Mouse (Mus musculus) liver, embryonic 11.5 days (tissue): ENCODE data around the gene Sprr2a2. TPM values are rescaled to one million over a fixed set of nuclear protein-coding genes. Genes with fewer than 3 reads are reported as not detected.
"Not testable (repeated sequence)": the region's sequence is repeated elsewhere in the genome, so short reads cannot be mapped to it uniquely, and the experiment has no call there.

ENCODE experiments used
- ATAC-seq: fragments of 200-750 bp; cut with Nextera tagmentation; replicated peaks from 2 replicates; pipeline ENCODE4 v1.8.0; 2017; ENCODE audit warnings: moderate number of reproducible peaks, mild to moderate bottlenecking, moderate TSS enrichment, moderate library complexity; ENCODE audit not compliant: low FRiP score
- DNase-seq: peaks from one replicate; pipeline ENCODE4 v3.0.0-alpha.2; 2017; ENCODE audit warnings: low spot score
- H3K27ac ChIP-seq: fragments of 300-500 bp; sonication (generic); 2 replicates; pipeline ENCODE4 v1.5.1; 2014; ENCODE audit warnings: mild to moderate bottlenecking, low read depth, low read length, control low read depth
- H3K27me3 ChIP-seq: fragments of 300-500 bp; sonication (generic); replicated peaks from 2 replicates; pipeline ENCODE4 v1.6.1; 2014; ENCODE audit warnings: low read length, mixed read lengths; ENCODE audit not compliant: control insufficient read depth, insufficient read depth
- H3K36me3 ChIP-seq: fragments of 300-500 bp; sonication (generic); 2 replicates; pipeline ENCODE4 v1.6.1; 2014; ENCODE audit warnings: mild to moderate bottlenecking, low read length, moderate library complexity, mixed read lengths; ENCODE audit not compliant: control insufficient read depth, insufficient read depth
- H3K4me1 ChIP-seq: fragments of 300-500 bp; sonication (generic); replicated peaks from 2 replicates; pipeline ENCODE4 v1.6.1; 2014; ENCODE audit warnings: low read length, mixed read lengths; ENCODE audit not compliant: control insufficient read depth, insufficient read depth
- H3K4me2 ChIP-seq: fragments of 300-500 bp; sonication (generic); 2 replicates; pipeline ENCODE4 v1.6.1; 2014; ENCODE audit warnings: mild to moderate bottlenecking, control low read depth, moderate library complexity
- H3K4me3 ChIP-seq: fragments of 300-500 bp; sonication (generic); 2 replicates; pipeline ENCODE4 v1.5.1; 2014; ENCODE audit warnings: low read depth, low read length, control low read depth
- H3K9ac ChIP-seq: fragments of 300-500 bp; sonication (generic); 2 replicates; pipeline ENCODE4 v1.6.1; 2014; ENCODE audit warnings: low read depth, low read length, control low read depth
- H3K9me3 ChIP-seq: fragments of 300-500 bp; sonication (generic); 2 replicates; pipeline ENCODE4 v1.6.1; 2016; ENCODE audit warnings: low read length, inconsistent platforms, mixed read lengths; ENCODE audit not compliant: control insufficient read depth
- WGBS: fragments of 180-500 bp; shearing (Covaris S2); extraction: QIAGEN DNeasy Blood & Tissue Kit; methylation state at CpG from one replicate; pipeline ENCODE4 v1.1.7; 2014; 5-methylcytosine and 5-hydroxymethylcytosine counted together
- polyA plus RNA-seq: library from polyadenylated mRNA; unstranded; fragments of >200 nt; fragmentation: Nextera tagmentation; extraction: Ambion mirVana; gene quantifications from 2 replicates; pipeline ENCODE4 v1.2.1, GENCODE M21; 2014

The Sprr2a2 gene
- 1.1 TPM in 1 of 2 replicates, not detected in the other for polyA plus RNA-seq

DNA sequence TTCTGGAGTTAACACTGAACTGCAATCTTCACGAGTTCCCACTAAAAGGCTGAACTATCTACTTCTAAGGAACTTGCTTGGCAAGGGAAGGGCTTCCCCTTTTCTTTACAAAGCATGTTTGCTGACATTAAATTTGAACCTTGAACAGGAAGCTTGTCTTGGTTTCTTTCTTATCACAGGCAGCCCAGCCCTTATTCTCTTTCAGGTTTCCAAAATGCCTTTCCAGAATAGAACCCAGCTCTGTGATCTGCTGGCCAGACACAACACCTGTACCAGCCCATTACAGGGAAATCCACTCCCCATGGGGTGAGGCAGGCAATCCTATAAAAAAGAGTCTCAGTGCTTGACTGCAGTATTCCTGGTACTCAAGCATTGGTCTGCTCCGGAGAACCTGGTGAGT lies at the start of gene Sprr2a2, which contains the start of gene Sprr2a1:
Gene Sprr2a2, plus strand, starts transcription at position 352 of the 400 bp plus-strand sequence.
Gene Sprr2a1, plus strand, starts transcription at position 231 of the 400 bp plus-strand sequence.
- ATAC-seq, H3K27me3 ChIP-seq, H3K4me3 ChIP-seq, H3K9me3 ChIP-seq, DNase-seq, H3K27ac ChIP-seq, H3K4me1 ChIP-seq, H3K9ac ChIP-seq, H3K4me2 ChIP-seq, H3K36me3 ChIP-seq: not testable (repeated sequence)
- WGBS, result no CpG with 5 or more reads among the region's 2 CpGs

- no peaks in the 10 kb centered on the region for H3K9me3 ChIP-seq
- ATAC-seq, result no peak
- no peak overlapping the region for H3K4me2 ChIP-seq
- H3K36me3 ChIP-seq, result no peaks in the 10 kb centered on the region
- H3K9ac ChIP-seq, result no peak overlapping the region
- no peak overlapping the region for H3K4me3 ChIP-seq
- no peaks in the 10 kb centered on the region for H3K27me3 ChIP-seq
- DNase-seq, result no peak
- H3K27ac ChIP-seq, result no peak overlapping the region
- 85% methylated on average over 3 of the region's 3 CpGs for WGBS
- no peaks in the 10 kb centered on the region for H3K4me1 ChIP-seq
These were observed 45.9 kb upstream of the Sprr2a2 start for GRCm38 (mm10) chr3:92169847-92170246.

- 72% methylated on average over 1 of the region's 1 CpGs for WGBS
- DNase-seq (no peak), ATAC-seq (no peak)
- H3K27me3 ChIP-seq, result no peaks in the 10 kb centered on the region
- no peak overlapping the region for H3K27ac ChIP-seq
- no peak overlapping the region for H3K9ac ChIP-seq
- no peaks in the 10 kb centered on the region for H3K9me3 ChIP-seq
- H3K4me1 ChIP-seq, result no peaks in the 10 kb centered on the region
- H3K4me3 ChIP-seq, result no peak overlapping the region
- no peak overlapping the region for H3K4me2 ChIP-seq
- H3K36me3 ChIP-seq, result no peaks in the 10 kb centered on the region
These were observed 38.8 kb upstream of the Sprr2a2 start for GRCm38 (mm10) chr3:92176880-92177279.

DNA sequence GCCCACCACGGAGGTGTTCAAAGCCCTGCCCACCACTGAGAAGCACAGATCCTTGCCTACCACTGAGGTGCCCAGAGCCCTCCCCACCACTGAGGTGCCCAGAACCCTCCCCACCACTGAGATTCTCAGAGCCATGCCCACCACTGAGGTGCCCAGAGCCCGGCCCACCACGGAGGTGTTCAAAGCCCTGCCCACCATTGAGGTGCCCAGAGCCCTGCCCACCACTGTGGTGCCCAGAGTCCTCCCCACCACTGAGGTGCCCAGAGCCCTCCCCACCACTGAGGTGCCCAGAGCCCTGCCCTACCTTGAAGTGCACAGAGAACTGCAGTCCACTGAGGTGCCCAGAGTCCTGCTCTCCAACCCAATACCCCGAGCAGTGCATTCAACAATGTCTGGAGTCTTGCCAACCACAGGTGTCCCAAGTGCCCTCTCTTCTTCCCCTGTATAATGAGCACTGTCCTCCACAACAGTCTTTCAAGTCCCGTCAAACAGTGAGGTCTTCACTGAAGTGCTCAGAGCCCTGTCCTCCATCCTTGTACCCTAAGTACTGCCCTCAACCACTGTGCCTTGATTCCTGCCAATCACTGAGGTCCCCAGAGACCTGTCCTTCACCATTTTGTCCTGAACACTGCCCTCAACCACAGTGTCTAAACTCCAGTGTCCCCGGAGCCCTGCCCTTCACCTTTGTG lies 20.1 kb upstream of the Sprr2a2 start:
- Histone ChIP-seq H3K36me3 (no peaks in the 10 kb centered on the region), H3K4me2 (no peak overlapping the region), H3K4me1 (no peaks in the 10 kb centered on the region), H3K4me3 (no peak overlapping the region), H3K27me3 (no peaks in the 10 kb centered on the region), H3K9ac (no peak overlapping the region), H3K27ac (no peak overlapping the region), H3K9me3 (no peaks in the 10 kb centered on the region)
- no peak for ATAC-seq
- DNase-seq, result no peak
- WGBS, result 80% methylated on average over 6 of the region's 6 CpGs

DNA sequence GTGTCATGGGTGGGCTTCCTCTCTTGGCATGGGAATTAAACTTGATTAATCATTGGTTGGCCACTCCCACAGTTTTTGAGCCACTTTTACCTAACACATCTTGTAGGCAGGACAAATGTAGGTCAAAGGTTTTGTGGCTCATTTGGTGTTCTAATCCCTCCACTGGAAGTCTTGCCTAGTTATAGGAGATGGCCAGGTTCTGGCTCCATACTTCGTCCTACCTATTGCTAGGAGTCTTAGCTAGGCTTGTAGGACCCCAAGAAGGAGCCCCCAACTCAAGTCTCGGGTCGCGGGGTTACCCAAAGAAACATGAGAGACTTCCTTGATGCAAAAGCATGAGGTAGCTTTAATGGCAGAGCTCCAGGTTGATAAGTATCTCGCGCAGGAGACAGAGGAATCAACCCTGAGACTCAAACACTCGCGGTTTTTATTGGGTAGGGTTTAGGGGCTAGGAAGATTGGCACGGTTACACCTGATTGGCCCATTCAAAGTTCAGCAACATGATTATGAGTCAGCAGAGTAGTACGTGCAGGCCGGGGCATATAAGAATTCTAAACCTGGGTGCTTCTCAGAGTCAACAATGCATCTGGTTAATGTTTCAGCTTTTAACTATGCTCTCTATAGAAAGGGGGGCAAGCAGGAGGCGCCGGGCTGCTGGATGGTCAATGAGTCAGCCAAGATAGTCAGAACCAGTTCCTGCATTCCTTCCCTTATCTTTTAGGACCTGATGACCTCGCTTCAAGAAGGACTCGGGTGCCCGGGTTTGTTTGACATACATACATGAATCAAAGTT lies 4.4 kb upstream of the Sprr2a2 start:
- H3K27me3 ChIP-seq, DNase-seq, H3K36me3 ChIP-seq, H3K4me2 ChIP-seq, H3K27ac ChIP-seq, H3K4me3 ChIP-seq, H3K4me1 ChIP-seq, H3K9me3 ChIP-seq, H3K9ac ChIP-seq: not testable (repeated sequence)
- peak; percentile 35; the same call in 1 of the 2 replicates for ATAC-seq
- WGBS, result no CpG with 5 or more reads among the region's 16 CpGs

- H3K27ac ChIP-seq, H3K4me1 ChIP-seq, ATAC-seq, H3K9ac ChIP-seq, H3K36me3 ChIP-seq, DNase-seq, H3K4me3 ChIP-seq, H3K9me3 ChIP-seq, H3K27me3 ChIP-seq, H3K4me2 ChIP-seq: not testable (repeated sequence)
- WGBS, result no CpG with 5 or more reads among the region's 1 CpGs
These were observed 3.7 kb upstream of the Sprr2a2 start for GRCm38 (mm10) chr3:92212059-92212458.

DNA sequence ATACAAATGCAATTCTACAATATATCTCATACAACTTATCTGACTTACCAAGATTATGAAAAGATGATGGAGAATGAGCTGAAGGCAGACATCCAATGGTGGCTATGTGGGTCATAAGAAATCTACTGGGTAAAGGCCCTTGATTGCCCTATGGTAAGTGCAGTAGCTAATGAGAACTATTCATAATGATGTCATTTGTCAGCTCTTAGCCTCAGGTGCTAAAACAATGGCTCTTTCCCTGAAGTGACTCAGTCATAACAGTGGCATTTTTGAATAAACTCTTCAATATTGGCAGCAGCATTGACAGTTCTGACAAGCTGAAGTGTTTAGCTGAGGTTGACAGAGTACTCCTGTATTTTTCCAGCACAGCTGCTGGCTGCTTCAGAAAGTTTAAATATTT lies 2.1 kb upstream of the Sprr2a2 start:
- H3K4me3 ChIP-seq, H3K27me3 ChIP-seq, DNase-seq, H3K27ac ChIP-seq, ATAC-seq, H3K9me3 ChIP-seq, H3K4me2 ChIP-seq, H3K36me3 ChIP-seq, H3K4me1 ChIP-seq, H3K9ac ChIP-seq: not testable (repeated sequence)

GRCm38 (mm10) chr3:92219031-92219430 lies 3.3 kb downstream of the Sprr2a2 start:
- DNase-seq, H3K27me3 ChIP-seq, H3K4me1 ChIP-seq, H3K36me3 ChIP-seq, H3K9ac ChIP-seq, H3K4me3 ChIP-seq, H3K9me3 ChIP-seq, H3K4me2 ChIP-seq, H3K27ac ChIP-seq: not testable (repeated sequence)
- peak; percentile 58 for ATAC-seq
- no CpG with 5 or more reads among the region's 8 CpGs for WGBS

GRCm38 (mm10) chr3:92223708-92224107 lies 8.0 kb downstream of the Sprr2a2 start:
- not testable (repeated sequence) for H3K4me3 ChIP-seq, ATAC-seq, H3K9me3 ChIP-seq, H3K9ac ChIP-seq, H3K36me3 ChIP-seq, H3K27me3 ChIP-seq, DNase-seq, H3K27ac ChIP-seq, H3K4me2 ChIP-seq, H3K4me1 ChIP-seq
